Mouse (Mus musculus) kidney, postnatal 0 days (tissue): Measurements from ENCODE around the gene Mrgprd. TPM values are rescaled to one million over a fixed set of nuclear protein-coding genes. Genes with fewer than 3 reads are reported as not detected.
A peak's percentile ranks its signal among the peaks of the same experiment; 100 is the strongest.

ENCODE experiments used
- ATAC-seq: fragments of 200-750 bp; cut with Nextera tagmentation; replicated peaks from 2 replicates; pipeline ENCODE4 v1.8.0; 2017; ENCODE audit warnings: low read depth, moderate number of reproducible peaks, moderate TSS enrichment, moderate library complexity; ENCODE audit not compliant: low FRiP score
- DNase-seq: peaks from one replicate; pipeline ENCODE4 v3.0.0-alpha.2; 2016; ENCODE audit warnings: low spot score
- H3K27ac ChIP-seq: fragments of 300-500 bp; sonication (generic); 2 replicates; pipeline ENCODE4 v1.5.1; 2014; ENCODE audit warnings: mild to moderate bottlenecking
- H3K27me3 ChIP-seq: fragments of 300-500 bp; sonication (generic); 2 replicates; pipeline ENCODE4 v1.6.1; 2014; ENCODE audit warnings: low read length, mixed read lengths; ENCODE audit not compliant: insufficient read depth
- H3K36me3 ChIP-seq: fragments of 300-500 bp; sonication (generic); 2 replicates; pipeline ENCODE4 v1.6.1; 2014; ENCODE audit warnings: low read length, mixed read lengths; ENCODE audit not compliant: insufficient read depth
- H3K4me1 ChIP-seq: fragments of 300-500 bp; sonication (generic); replicated peaks from 2 replicates; pipeline ENCODE4 v1.6.1; 2014; ENCODE audit warnings: antibody characterized with exemption, low read length, mixed read lengths; ENCODE audit not compliant: insufficient read depth
- H3K4me2 ChIP-seq: fragments of 300-500 bp; sonication (generic); 2 replicates; pipeline ENCODE4 v1.6.1; 2014; ENCODE audit warnings: mild to moderate bottlenecking, low read length, moderate library complexity, mixed read lengths
- H3K4me3 ChIP-seq: fragments of 300-500 bp; sonication (generic); replicated peaks from 2 replicates; pipeline ENCODE4 v1.5.1; 2014; ENCODE audit warnings: low read depth, low read length
- H3K9ac ChIP-seq: fragments of 300-500 bp; sonication (generic); 2 replicates; pipeline ENCODE4 v1.6.1; 2014; ENCODE audit warnings: low read depth, low read length
- H3K9me3 ChIP-seq: fragments of 300-500 bp; sonication (generic); replicated peaks from 2 replicates; pipeline ENCODE4 v1.6.1; 2016; ENCODE audit warnings: low read length, inconsistent platforms, mixed read lengths
- CTCF ChIP-seq: IDR thresholded peaks from 2 replicates; pipeline ENCODE4 v1.5.1; 2016; ENCODE audit warnings: antibody characterized with exemption, low read depth, mild to moderate bottlenecking, moderate library complexity
- WGBS: fragments of 180-500 bp; shearing (Covaris S2); extraction: QIAGEN DNeasy Blood & Tissue Kit; methylation state at CpG from one replicate; pipeline ENCODE4 v1.1.7; 2014; 5-methylcytosine and 5-hydroxymethylcytosine counted together
- polyA plus RNA-seq: library from polyadenylated mRNA; unstranded; fragments of >200 nt; fragmentation: Nextera tagmentation; extraction: Ambion mirVana; gene quantifications from 2 replicates; pipeline ENCODE4 v1.2.1, GENCODE M21; 2015

Mrgprd gene
- polyA plus RNA-seq, 1 experiment from 2014 or later = not detected

DNA sequence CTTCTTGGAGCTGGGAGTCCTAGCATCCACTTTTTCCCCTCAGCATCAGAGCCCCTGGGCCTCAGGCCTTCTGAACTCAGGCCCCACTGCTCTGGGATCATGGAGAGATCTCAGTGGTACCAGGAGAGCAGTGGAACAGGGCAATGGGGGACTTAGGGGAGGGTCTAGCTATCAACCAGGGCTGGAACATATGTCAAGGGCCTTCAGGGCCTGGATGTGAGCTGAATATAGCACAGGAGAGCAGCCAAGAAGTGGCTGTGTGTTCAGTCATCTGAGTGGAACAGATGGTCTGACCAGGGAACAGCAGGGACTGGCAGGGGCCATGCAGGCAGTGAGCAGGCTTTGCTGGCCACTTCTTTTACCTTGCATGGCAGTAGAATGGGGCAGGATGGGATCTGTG, 20.6 kb downstream of the Mrgprd start:
- no peak for ATAC-seq

DNA sequence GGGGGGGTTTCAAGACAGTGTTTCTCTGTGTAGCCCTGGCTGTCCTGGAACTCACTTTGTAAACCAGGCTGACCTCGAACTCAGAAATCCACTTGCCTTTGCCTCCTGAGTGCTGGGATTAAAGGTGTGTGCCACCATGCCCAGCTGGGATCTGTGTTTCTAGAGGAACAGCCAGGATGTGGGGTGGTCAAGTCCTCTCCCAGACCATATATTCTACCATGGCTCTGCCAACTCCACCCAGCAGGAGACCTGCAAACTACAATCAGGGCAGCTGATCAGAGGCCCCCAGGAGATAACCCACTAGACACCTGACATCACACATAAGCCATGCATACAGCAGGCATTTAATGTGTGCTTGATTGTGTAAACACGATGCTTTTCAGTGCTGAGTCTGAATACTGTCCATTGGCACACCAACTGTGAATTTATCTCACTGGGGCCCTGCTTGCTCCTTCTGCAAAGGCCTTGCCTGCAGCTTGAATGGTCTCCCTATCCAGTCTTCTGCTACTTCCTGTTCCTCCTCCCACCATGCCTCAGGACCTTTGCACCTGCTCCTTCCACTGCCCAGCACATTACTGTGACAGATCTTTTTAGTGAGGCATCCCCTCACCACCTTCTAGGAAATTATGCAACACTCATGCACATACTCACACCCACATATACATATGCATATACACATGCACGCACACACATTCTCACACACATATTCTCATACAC, 21.1 kb downstream of the Mrgprd start:
- H3K4me2 ChIP-seq = no peak overlapping the region
- H3K4me3 ChIP-seq = no peak overlapping the region
- no peak for DNase-seq
- H3K36me3 ChIP-seq = no peaks in the 10 kb centered on the region
- ATAC-seq = no peak
- H3K27me3 ChIP-seq = no peaks in the 10 kb centered on the region
- no peaks in the 10 kb centered on the region for H3K4me1 ChIP-seq
- H3K9ac ChIP-seq = no peak overlapping the region
- H3K9me3 ChIP-seq = no peaks in the 10 kb centered on the region
- no peak for TF ChIP-seq CTCF
- 89% methylated on average over 3 of the region's 3 CpGs for WGBS
- no peak overlapping the region for H3K27ac ChIP-seq

More for the DNA sequence above, 20.6 kb downstream of the Mrgprd start:
- Histone ChIP-seq H3K9me3 (no peaks in the 10 kb centered on the region), H3K9ac (no peak overlapping the region), H3K4me2 (no peak overlapping the region), H3K4me1 (no peaks in the 10 kb centered on the region), H3K36me3 (no peaks in the 10 kb centered on the region), H3K27me3 (no peaks in the 10 kb centered on the region), H3K27ac (no peak overlapping the region), H3K4me3 (no peak overlapping the region)
- no peak for TF ChIP-seq CTCF
- DNase-seq = no peak

DNA sequence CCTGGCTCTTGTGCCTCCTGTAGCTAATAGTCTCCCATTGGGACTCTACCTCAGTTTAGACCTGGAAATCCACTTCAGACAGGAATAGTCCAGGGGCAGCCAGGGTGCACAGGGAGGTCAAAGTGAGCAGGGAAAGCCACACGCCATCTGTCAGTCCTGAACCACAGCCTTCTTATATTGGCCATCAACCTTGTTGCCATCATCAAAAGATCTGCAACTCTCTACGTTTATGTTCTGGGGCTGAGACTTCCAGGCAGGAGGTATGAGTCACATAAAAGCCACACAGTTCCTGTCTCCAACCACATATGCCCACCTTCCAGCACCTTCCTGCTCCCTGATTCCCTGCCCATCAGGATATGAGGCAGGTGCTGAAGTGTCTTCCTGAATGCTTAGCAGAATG, 23.3 kb downstream of the Mrgprd start:
- TF ChIP-seq CTCF = no peak
- no peak overlapping the region for H3K9ac ChIP-seq
- WGBS = 76% methylated on average over 2 of the region's 2 CpGs
- H3K4me1 ChIP-seq = no peaks in the 10 kb centered on the region
- H3K4me3 ChIP-seq = no peak overlapping the region
- no peaks in the 10 kb centered on the region for H3K27me3 ChIP-seq
- H3K4me2 ChIP-seq = no peak overlapping the region
- H3K27ac ChIP-seq = no peak overlapping the region
- H3K9me3 ChIP-seq = no peaks in the 10 kb centered on the region
- no peak for ATAC-seq
- H3K36me3 ChIP-seq = no peaks in the 10 kb centered on the region
- DNase-seq = no peak

DNA sequence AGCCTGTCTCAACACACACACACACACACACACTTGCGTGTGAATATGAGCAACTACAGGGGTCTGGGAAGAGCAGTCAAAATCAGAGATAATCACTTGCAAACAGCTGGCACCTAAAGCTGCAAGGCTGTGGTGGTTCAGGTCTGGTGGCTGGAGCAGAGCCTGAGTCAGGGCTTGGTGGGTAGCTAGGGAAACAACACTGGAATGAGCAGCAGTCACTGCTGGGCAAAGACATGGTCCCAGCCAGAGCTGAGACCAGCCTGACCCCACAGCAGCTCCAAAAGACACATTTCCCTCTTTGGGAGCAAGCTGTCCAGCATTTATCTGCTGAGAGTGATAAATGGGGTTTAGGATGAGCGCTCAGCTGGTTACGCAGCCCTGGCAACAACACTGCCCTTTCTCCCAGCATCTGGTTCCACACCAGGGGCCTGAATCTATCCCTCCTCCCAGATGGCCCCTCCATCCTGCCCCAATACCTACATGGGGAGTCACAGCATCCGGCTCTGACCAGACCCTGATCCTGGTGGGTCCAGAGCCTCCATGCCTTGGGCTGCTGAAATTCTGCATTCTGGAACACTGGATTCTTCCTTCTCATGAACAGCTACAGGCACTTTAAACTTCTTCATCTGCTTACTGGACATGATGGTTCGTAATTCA, 25.7 kb downstream of the Mrgprd start:
- WGBS = 77% methylated on average over 5 of the region's 5 CpGs
- no peak overlapping the region for H3K4me2 ChIP-seq
- no peaks in the 10 kb centered on the region for H3K36me3 ChIP-seq
- no peak for TF ChIP-seq CTCF
- H3K27me3 ChIP-seq = no peaks in the 10 kb centered on the region
- ATAC-seq (peak; percentile 68; the same call in 1 of the 2 replicates), DNase-seq (peak; percentile 45)
- H3K9me3 ChIP-seq = no peaks in the 10 kb centered on the region
- H3K27ac ChIP-seq = no peak overlapping the region
- no peak overlapping the region for H3K4me3 ChIP-seq
- H3K9ac ChIP-seq = no peak overlapping the region
- H3K4me1 ChIP-seq = no peaks in the 10 kb centered on the region

Other genes with a start within 250 kb of the Mrgprd start
- gene 1810010D01Rik, start 106.7 kb upstream of the Mrgprd start, polyA plus RNA-seq = not detected in 2 replicates
- gene Tpcn2, start 30.8 kb upstream of the Mrgprd start, polyA plus RNA-seq = 7.7 and 8.7 TPM in 2 replicates
- 3.5 and 3.8 TPM in 2 replicates for gene Mrgprf, start 14.0 kb upstream of the Mrgprd start, polyA plus RNA-seq